Mouse (Mus musculus): ENCODE data around the gene Pzp. TPM values are rescaled to one million over a fixed set of nuclear protein-coding genes. Genes with fewer than 3 reads are reported as not detected.

Gene Pzp
- 0.92 and 1.9 TPM in 2 replicates for polyA plus RNA-seq (2015; fragmentation: Nextera tagmentation; extraction: Ambion mirVana)

- Histone ChIP-seq H3K27me3 (replicated peaks) (no peaks in the 10 kb centered on the region), H3K9ac (no peak within 1 kb of the TSS), H3K4me3 (no peak within 1 kb of the TSS), H3K36me3 (no peaks in the 10 kb centered on the region), H3K4me1 (peaks cover 23% of the 10 kb centered on the region), H3K9me3 (no peaks in the 10 kb centered on the region), H3K27ac (replicated peaks) (no peak within 1 kb of the TSS), H3K4me2 (no peak within 1 kb of the TSS)
- no peak for ATAC-seq (ENCODE audit: extremely low read depth, insufficient number of reproducible peaks, low FRiP score, low TSS enrichment)
- WGBS, result 76% methylated on average over 4 of the region's 4 CpGs
Measured at GRCm38 (mm10) chr6:128526601-128527000, at the start of gene Pzp. Gene Pzp, minus strand, starts transcription at chr6:128526720.

- no peak overlapping the region for H3K4me3 ChIP-seq
- no peaks in the 10 kb centered on the region for H3K9me3 ChIP-seq
- no peaks in the 10 kb centered on the region for H3K27me3 ChIP-seq (replicated peaks)
- no peak for ATAC-seq (ENCODE audit: extremely low read depth, insufficient number of reproducible peaks, low FRiP score, low TSS enrichment)
- no peak overlapping the region for H3K9ac ChIP-seq
- no peaks in the 10 kb centered on the region for H3K4me1 ChIP-seq
- no peak overlapping the region for H3K27ac ChIP-seq (replicated peaks)
- H3K4me2 ChIP-seq, result no peak overlapping the region
- WGBS, result 73% methylated on average over 11 of the region's 11 CpGs
- H3K36me3 ChIP-seq, result no peaks in the 10 kb centered on the region
Measured at GRCm38 (mm10) chr6:128566589-128566988, 40.1 kb upstream of the Pzp start.

- no peaks in the 10 kb centered on the region for H3K9me3 ChIP-seq
- ATAC-seq (ENCODE audit: extremely low read depth, insufficient number of reproducible peaks, low FRiP score, low TSS enrichment), result no peak
- no peaks in the 10 kb centered on the region for H3K36me3 ChIP-seq
- H3K27ac ChIP-seq (replicated peaks), result no peak overlapping the region
- H3K4me2 ChIP-seq, result no peak overlapping the region
- no peak overlapping the region for H3K9ac ChIP-seq
- no peaks in the 10 kb centered on the region for H3K27me3 ChIP-seq (replicated peaks)
- no peaks in the 10 kb centered on the region for H3K4me1 ChIP-seq
- no peak overlapping the region for H3K4me3 ChIP-seq
- WGBS, result 80% methylated on average over 7 of the region's 7 CpGs
Measured at GRCm38 (mm10) chr6:128554049-128554448, 27.5 kb upstream of the Pzp start.

GRCm38 (mm10) chr6:128549463-128550452 lies 23.2 kb upstream of the Pzp start:
- no peak overlapping the region for H3K27ac ChIP-seq (replicated peaks)
- 69% methylated on average over 15 of the region's 15 CpGs for WGBS
- H3K27me3 ChIP-seq (replicated peaks), result no peaks in the 10 kb centered on the region

GRCm38 (mm10) chr6:128548532-128548931 lies 22.0 kb upstream of the Pzp start:
- Histone ChIP-seq H3K4me1 (no peaks in the 10 kb centered on the region), H3K4me2 (no peak overlapping the region), H3K9ac (no peak overlapping the region), H3K9me3 (no peaks in the 10 kb centered on the region), H3K27me3 (replicated peaks) (no peaks in the 10 kb centered on the region), H3K36me3 (no peaks in the 10 kb centered on the region), H3K27ac (replicated peaks) (no peak overlapping the region), H3K4me3 (no peak overlapping the region)
- 87% methylated on average over 10 of the region's 10 CpGs for WGBS
- ATAC-seq (ENCODE audit: extremely low read depth, insufficient number of reproducible peaks, low FRiP score, low TSS enrichment), result no peak

More at GRCm38 (mm10) chr6:128549463-128550452, 23.2 kb upstream of the Pzp start:
- H3K4me3 ChIP-seq, result no peak overlapping the region
- no peak overlapping the region for H3K4me2 ChIP-seq
- no peaks in the 10 kb centered on the region for H3K36me3 ChIP-seq
- H3K9me3 ChIP-seq, result no peaks in the 10 kb centered on the region
- no peak overlapping the region for H3K9ac ChIP-seq
- no peak for ATAC-seq (ENCODE audit: extremely low read depth, insufficient number of reproducible peaks, low FRiP score, low TSS enrichment)
- H3K4me1 ChIP-seq, result no peaks in the 10 kb centered on the region

GRCm38 (mm10) chr6:128545402-128545801 lies 18.9 kb upstream of the Pzp start:
- ATAC-seq (ENCODE audit: extremely low read depth, insufficient number of reproducible peaks, low FRiP score, low TSS enrichment), result no peak
- 85% methylated on average over 4 of the region's 4 CpGs for WGBS
- Histone ChIP-seq H3K4me2 (no peak overlapping the region), H3K9me3 (no peaks in the 10 kb centered on the region), H3K4me3 (no peak overlapping the region), H3K36me3 (no peaks in the 10 kb centered on the region), H3K9ac (no peak overlapping the region), H3K27me3 (replicated peaks) (no peaks in the 10 kb centered on the region), H3K4me1 (no peaks in the 10 kb centered on the region), H3K27ac (replicated peaks) (no peak overlapping the region)

- 70% methylated on average over 13 of the region's 13 CpGs for WGBS
- H3K4me2 ChIP-seq, result no peak overlapping the region
Measured at GRCm38 (mm10) chr6:128543226-128543625, 16.7 kb upstream of the Pzp start.

GRCm38 (mm10) chr6:128535250-128535649 lies 8.7 kb upstream of the Pzp start:
- no peak for ATAC-seq (ENCODE audit: extremely low read depth, insufficient number of reproducible peaks, low FRiP score, low TSS enrichment)
- Histone ChIP-seq H3K4me3 (no peak overlapping the region), H3K4me1 (no peaks in the 10 kb centered on the region), H3K27me3 (replicated peaks) (no peaks in the 10 kb centered on the region), H3K9ac (no peak overlapping the region), H3K4me2 (no peak overlapping the region), H3K9me3 (no peaks in the 10 kb centered on the region), H3K36me3 (no peaks in the 10 kb centered on the region), H3K27ac (replicated peaks) (no peak overlapping the region)
- 79% methylated on average over 2 of the region's 2 CpGs for WGBS

More at GRCm38 (mm10) chr6:128543226-128543625, 16.7 kb upstream of the Pzp start:
- no peaks in the 10 kb centered on the region for H3K36me3 ChIP-seq
- H3K4me3 ChIP-seq, result no peak overlapping the region
- H3K4me1 ChIP-seq, result no peaks in the 10 kb centered on the region
- no peaks in the 10 kb centered on the region for H3K9me3 ChIP-seq
- ATAC-seq (ENCODE audit: extremely low read depth, insufficient number of reproducible peaks, low FRiP score, low TSS enrichment), result no peak
- H3K9ac ChIP-seq, result no peak overlapping the region
- no peak overlapping the region for H3K27ac ChIP-seq (replicated peaks)
- no peaks in the 10 kb centered on the region for H3K27me3 ChIP-seq (replicated peaks)

GRCm38 (mm10) chr6:128533296-128533695 lies 6.8 kb upstream of the Pzp start:
- H3K36me3 ChIP-seq, result no peaks in the 10 kb centered on the region
- no peak overlapping the region for H3K4me3 ChIP-seq
- no peaks in the 10 kb centered on the region for H3K9me3 ChIP-seq
- no peak for ATAC-seq (ENCODE audit: extremely low read depth, insufficient number of reproducible peaks, low FRiP score, low TSS enrichment)
- no peak overlapping the region for H3K9ac ChIP-seq
- no peak overlapping the region for H3K4me2 ChIP-seq
- H3K27me3 ChIP-seq (replicated peaks), result no peaks in the 10 kb centered on the region
- no peak overlapping the region for H3K27ac ChIP-seq (replicated peaks)
- 85% methylated on average over 6 of the region's 6 CpGs for WGBS
- peaks cover 6% of the 10 kb centered on the region for H3K4me1 ChIP-seq

GRCm38 (mm10) chr6:128532701-128533100 lies 6.2 kb upstream of the Pzp start:
- Histone ChIP-seq H3K36me3 (no peaks in the 10 kb centered on the region), H3K27ac (replicated peaks) (no peak overlapping the region)
- ATAC-seq (ENCODE audit: extremely low read depth, insufficient number of reproducible peaks, low FRiP score, low TSS enrichment), result no peak; the same call in 1 of the 2 replicates

GRCm38 (mm10) chr6:128528491-128528890 lies 2.0 kb upstream of the Pzp start:
- Histone ChIP-seq H3K9me3 (no peaks in the 10 kb centered on the region), H3K9ac (no peak overlapping the region), H3K27me3 (replicated peaks) (no peaks in the 10 kb centered on the region), H3K4me3 (no peak overlapping the region), H3K4me1 (peaks cover 16% of the 10 kb centered on the region), H3K27ac (replicated peaks) (peak overlapping the region; percentile 15; the same call in 1 of the 2 replicates), H3K4me2 (no peak overlapping the region), H3K36me3 (no peaks in the 10 kb centered on the region)
- 23% methylated on average over 4 of the region's 4 CpGs for WGBS
- no peak for ATAC-seq (ENCODE audit: extremely low read depth, insufficient number of reproducible peaks, low FRiP score, low TSS enrichment)

More at GRCm38 (mm10) chr6:128532701-128533100, 6.2 kb upstream of the Pzp start:
- H3K4me3 ChIP-seq, result no peak overlapping the region
- peaks cover 10% of the 10 kb centered on the region for H3K4me1 ChIP-seq
- no peaks in the 10 kb centered on the region for H3K9me3 ChIP-seq
- H3K9ac ChIP-seq, result no peak overlapping the region
- 80% methylated on average over 9 of the region's 9 CpGs for WGBS
- no peak overlapping the region for H3K4me2 ChIP-seq
- no peaks in the 10 kb centered on the region for H3K27me3 ChIP-seq (replicated peaks)

Data from heart, embryonic 13.5 days (tissue).